Mouse (Mus musculus) layer of hippocampus, postnatal 14 days (tissue): ENCODE data around the gene Gm20547. TPM values are rescaled to one million over a fixed set of nuclear protein-coding genes. Genes with fewer than 3 reads are reported as not detected.
"Not testable (repeated sequence)": the region's sequence is repeated elsewhere in the genome, so short reads cannot be mapped to it uniquely, and the experiment has no call there.

Source experiments
- DNase-seq, 2 experiments: peaks; one replicate each; pipeline ENCODE4 v3.0.0; 2021 to 2022; ENCODE audit warnings: low spot score in 2 of 2, mixed read lengths in 1 of 2
- long read RNA-seq, 2 experiments: library from polyadenylated mRNA; stranded (forward); transcript quantifications; one replicate each; pipeline ENCODE4 v2.0.0; 2021
- total RNA-seq, 2 experiments: library from RNA; stranded (reverse); gene quantifications; 2 replicates each; pipeline ENCODE4 v1.2.3; 2021

Gene Gm20547
- not detected for total RNA-seq
- long read RNA-seq, experiment 1, result 0 reads
- long read RNA-seq, experiment 2, result 0 reads

DNA sequence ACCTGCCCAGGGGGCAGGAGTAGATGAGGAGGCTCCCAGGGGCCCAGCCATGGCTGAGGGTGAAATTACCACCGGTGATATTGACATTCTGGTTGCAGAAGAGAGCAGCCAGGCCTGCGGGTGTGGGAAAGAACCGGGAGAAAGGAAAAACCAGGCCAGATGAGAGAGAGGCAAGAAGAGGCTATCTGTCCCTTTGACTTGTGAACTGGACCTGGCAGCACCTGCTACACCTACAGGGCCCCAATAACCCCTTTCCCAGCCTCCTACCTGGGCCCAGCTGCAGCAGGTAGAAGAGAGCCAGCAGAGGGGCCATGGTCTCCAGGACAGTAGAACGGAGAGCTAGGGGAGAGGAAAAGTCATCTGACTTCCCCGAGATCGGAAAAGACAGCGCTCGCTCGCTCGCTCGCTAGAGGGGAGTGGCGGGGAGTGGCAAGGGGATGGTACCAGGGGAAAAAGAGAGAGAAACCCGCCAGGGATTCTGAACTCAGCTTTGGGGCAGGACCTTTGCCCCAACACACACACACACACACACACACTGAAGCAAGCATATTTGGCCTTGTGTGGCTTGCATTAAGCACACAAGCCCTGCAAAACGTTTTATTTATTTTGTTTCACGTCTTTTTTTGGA, at the start of gene Gm20547:
Gene Gm20547 (minus strand): TSS at position 360 of the 628 bp plus-strand sequence.
- no peak for DNase-seq

DNA sequence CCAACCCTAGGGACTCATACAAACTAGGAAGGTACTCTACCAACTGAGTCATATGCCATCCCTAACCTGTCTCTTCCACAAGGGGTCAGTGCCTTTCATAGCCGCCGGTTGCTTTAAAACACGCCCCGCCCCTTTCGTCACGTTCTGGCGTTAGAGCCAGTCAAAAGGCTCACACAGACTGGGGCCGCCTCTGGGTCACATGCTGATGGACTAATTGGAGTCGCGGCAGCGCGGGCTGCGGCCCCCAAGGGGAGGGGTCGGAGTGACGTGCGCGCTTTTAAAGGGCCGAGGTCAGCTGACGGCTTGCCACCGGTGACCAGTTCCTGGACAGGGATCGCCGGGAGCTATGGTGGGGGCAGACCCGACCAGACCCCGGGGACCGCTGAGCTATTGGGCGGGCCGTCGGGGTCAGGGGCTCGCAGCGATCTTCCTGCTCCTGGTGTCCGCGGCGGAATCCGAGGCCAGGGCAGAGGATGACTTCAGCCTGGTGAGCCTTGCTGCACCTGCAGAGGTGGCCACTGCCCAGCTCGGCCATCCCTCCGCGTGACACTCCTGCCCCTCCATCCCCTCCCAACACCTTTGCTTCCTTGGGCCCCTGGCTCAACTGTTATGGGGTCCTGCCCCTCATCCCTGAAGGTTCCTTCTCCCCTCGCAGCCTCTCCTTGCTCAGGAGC, 49.4 kb upstream of the Gm20547 start, which contains the start of gene Neu1:
Gene Neu1 (plus strand): TSS at position 193 of the 674 bp plus-strand sequence.
- peak; percentile 95 to 99 for DNase-seq

DNA sequence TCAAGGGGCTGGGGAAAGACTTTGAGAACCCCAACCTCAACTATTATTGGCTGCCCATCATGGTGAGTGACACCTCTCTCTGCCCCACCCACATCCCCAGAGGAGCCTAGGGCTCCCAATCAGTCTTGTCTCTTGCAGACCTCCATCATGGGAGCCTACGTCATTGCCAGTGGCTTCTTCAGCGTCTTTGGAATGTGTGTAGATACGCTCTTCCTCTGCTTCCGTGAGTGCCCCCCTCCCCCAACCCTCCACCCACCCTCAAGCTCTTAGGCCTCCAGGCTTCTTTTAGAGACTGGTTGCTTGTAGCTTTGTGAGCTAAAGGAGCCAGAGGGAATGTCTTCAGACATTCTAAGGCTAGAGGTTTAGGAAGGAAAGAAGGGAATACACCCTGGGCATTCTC, 47.0 kb upstream of the Gm20547 start:
- DNase-seq, result no peak

DNA sequence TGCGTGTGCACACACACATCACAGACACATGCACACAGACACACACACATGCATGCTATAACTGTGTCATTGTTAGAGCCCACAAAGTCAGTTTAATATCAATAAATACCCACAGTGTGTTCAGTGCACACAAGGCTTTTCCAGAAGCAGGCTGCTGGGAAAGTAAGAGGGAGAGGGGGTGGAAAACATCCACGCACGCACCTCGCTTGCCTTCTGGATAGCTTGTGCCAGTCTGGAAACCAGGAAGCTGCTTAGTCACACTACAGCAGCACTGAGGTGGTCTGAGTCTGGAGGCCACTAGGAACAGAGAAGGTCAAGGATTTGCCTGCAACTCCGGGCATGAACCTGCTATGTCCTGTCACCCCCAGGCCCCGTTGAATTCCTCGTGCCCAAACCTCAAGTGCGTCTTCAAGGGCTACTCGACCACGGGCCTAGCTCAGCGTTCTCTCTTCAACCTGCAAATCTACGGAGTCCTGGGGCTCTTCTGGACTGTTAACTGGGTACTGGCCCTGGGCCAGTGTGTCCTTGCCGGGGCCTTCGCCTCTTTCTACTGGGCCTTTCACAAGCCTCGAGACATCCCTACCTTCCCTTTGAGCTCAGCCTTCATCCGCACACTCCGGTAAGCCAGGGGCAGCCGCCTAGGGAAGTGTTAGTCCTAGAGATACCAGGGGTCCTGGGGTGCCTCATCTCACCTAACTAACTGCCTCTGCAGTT, 45.6 kb upstream of the Gm20547 start:
- DNase-seq, result no peak

DNA sequence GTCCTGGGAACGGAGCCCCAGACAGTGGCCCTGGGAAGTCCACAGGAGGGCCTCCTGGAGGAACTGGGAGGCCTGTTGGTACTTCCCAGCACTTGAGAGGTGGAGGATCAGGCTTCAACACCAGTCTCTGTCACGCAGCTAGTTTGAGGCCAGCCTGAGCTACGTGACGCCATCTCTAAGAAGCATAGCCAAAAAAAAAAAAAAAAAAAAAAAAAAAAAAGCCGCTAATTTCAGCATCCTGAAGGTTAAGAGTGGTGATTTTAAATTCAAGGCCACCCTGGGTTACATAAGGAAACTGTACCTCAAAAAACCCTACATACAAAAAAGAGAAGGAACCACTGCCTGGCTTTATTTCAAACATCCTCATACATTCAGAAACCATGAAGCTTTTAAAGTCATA, 42.4 kb upstream of the Gm20547 start:
- no peak for DNase-seq

DNA sequence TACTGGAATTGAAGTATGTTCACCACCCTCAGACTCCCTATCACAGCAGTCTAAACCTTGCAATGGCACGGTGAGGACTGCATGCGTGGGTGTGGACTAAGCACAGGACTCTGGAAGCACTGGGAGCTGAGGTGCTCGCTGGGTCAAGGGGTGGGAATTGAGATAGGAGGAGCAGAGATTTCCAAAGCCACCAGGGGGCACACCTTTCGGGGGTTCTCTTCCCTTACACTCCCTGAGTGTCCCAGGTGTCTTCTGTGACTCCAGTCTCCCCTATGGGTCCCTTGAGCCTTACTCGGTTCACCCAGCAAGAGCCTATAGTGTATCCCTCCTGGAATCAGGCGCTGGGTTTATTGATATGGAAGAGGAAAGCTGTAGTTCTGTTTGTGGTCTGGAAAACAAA, 41.1 kb upstream of the Gm20547 start:
- no peak for DNase-seq

DNA sequence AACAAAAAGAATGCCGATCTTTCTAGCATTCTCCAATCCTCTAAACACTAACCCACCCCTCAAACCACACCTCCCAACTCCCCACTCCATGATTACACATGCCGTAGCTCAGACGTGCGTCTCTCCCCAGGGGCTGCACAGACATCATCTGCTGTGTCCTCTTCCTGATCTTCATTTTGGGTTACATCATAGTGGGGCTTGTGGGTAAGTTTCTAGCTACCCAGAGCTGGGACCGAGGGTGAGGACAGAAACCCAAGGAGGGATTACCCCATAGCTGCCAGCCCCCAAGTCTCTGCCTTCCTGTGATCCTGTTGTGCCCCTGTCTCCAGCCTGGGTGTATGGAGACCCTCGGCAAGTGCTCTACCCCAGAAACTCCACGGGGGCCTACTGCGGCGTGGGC, 35.3 kb upstream of the Gm20547 start:
- DNase-seq, result no peak

DNA sequence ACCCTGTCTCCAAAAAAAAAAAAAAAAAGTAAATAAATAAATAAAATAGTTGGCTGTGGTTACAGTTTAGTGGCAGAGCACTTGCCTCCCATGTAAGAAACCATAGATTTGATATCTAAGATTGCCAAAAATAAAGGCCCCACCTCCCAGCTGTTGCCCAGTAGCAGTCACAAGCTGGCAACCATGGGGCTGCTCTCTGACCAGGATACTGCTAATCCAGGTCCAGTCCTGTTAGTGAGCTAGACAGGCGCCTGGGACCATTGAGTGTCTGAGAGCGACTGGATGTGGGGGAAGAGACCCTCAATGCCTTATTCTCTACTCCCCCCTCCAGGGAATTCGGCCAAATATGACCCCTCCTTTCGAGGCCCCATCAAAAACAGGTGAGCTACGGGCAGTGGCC, 34.5 kb upstream of the Gm20547 start:
- no peak for DNase-seq

DNA sequence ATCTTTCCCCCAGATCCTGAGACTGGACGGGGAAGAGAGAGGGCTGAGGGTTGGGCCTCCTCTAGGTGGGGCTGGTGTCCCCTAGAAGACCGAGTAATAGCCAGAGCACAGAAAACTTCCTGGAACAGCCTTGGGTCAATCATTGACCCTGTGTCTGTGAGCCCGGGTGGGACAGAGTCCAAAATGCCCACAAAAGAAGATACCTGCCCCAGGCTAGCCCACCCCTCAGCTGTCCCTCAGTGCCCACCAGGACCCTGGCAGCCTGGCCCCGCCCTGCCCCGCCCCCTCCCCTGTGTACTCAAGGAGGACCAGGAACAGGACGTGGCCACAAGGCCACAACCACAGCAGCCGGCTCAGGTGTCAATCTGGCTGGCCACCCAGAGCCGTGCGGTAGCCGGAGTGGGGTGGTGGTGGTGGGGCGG, 33.6 kb upstream of the Gm20547 start:
- no peak for DNase-seq

DNA sequence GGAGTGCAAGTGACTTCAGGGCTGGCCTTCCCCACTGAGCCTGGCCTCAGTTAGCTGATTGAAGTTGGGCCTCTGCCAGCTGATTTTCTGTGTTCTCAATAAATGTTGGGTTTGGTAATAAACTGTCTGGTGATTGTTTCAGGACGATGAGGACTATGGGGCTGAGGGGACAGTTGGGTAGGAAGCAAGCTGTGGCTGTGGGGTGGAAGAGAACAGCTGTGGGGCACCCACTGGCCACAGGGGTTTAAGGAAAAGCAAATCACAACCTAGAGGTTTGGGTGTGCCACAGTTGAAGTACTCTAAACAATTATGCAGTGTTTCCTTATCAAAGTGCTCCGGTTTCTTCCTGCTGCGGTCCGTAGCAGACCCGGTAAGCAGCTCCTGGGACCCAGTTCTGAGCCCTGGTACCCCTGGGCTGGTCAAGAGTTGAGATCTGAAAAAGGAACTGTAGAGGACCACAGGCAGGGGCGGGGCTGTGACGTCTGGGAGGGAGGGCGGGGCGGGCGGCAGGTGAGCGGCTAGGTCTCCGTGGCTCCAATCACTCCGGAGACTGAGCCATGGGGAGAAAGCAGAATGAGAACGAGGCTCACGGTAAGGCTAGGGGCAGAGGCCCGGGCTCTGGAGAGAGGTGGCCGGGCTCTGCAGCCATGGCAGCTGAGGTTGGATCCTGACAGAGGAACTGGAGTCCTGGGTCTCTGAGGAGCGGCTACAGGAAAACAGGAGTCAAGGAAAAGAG, 32.3 kb upstream of the Gm20547 start, which contains the start of gene Slc44a4:
Gene Slc44a4 (plus strand): TSS at position 537 of the 736 bp plus-strand sequence.
- DNase-seq, result no peak

DNA sequence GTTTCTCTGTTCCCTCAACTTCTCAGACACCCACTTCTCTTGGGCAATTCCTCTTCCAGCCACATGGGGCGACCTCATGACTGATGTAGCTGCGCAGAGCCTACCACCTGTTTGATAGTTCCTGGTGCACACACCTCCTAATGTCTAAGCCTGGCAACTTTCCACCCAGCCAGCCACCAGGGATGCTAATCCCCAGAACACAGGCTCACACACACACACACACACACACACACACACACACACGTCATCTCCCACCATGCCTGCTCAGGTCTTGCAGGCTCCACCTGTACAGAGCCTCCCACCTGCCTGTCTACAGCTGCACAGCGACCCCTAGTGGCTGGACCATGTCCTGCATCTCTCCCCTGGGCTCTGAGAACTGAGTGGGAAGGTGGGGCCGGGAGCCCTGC, 30.1 kb upstream of the Gm20547 start:
- peak in 1 of 2 experiments; percentile 47 for DNase-seq

DNA sequence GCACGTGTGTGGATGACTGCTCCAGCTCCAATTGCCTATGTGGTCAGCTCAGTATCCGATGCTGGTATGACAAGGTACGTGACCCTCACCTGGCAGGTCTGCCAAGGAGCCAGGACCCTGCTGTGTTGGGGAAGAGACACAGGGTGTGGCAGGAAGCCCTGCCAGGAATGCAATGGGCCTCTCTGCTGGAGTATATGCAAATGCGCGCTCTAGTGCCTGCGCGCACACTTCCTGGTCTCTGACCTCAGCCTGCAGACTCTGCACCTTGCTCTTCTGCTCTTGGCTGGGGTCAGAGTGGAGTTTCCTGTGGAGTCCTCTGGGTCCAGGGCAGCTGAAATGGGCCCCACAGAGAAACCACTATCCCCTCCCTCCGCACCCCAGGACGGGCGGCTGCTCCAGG, 29.1 kb upstream of the Gm20547 start:
- no peak for DNase-seq

DNA sequence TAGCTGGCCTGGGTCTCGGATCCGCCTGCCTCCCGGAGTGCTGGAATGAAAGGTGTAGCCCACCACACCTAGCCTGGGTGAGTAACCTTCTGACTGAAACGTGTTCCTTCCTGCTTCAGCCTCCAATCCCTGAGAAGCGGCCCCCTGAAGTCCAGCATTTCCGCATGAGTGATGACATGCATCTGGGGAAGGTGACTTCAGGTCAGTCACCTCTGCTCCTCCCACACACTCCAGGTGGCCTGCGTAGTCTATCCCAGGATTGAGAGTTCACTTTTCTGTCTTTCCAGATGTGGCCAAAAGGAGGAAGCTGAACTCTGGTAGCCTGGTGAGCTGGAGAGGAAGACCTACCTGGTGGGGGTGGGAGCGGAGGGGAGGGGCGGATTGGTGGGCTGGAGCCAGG, 21.1 kb upstream of the Gm20547 start:
- DNase-seq, result no peak

DNA sequence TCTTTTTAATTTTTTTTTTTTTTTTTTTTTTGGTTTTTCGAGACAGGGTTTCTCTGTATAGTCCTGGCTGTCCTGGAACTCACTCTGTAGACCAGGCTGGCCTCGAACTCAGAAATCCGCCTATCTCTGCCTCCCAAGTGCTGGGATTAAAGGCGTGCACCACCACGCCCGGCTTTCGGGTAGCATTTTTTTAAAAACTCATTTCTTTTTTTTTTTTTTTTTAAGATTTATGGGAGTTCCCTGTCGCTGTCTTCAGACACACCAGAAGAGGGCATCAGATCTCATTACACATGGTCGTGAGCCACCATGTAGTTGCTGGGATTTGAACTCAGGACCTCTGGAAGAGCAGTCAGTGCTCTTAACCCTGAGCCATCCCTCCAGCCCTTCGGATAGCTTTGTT, 20.1 kb upstream of the Gm20547 start:
- not testable (repeated sequence) for DNase-seq

DNA sequence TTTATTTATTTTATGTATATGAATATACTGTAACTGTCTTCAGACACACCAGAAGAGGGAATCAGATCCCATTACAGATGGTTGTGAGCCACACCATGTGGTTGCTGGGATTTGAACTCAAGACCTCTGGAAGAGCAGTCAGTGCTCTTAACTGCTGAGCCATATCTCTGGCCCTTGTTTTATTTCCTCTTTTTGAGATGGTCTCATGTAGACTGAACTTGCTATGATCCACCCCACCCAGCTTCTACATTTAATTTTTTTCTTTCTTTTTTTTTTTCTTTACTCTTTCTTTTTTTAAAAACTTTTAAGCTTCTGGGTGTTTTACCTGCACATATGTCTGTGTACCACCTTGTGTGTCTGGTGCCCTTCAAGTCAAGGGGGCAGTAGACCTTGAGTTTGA, 19.0 kb upstream of the Gm20547 start:
- DNase-seq, result not testable (repeated sequence)

DNA sequence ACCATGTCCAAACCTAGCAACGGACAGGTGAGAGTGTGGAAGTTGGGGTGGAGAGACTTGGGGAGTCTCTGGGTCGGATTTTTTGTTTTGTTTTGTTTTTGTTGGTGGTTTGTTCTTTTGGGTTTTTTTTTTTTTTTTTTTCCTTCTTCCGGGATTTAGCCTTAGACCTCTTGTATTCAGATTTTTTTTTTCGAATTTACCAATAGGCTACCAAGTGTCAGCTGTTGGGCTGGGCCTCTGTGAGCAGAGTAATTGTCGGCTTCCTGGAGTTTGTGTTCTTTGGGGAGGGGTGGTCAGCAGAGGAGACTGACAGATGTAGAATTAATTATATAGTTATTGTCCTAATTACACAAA, 18.0 kb upstream of the Gm20547 start:
- no peak for DNase-seq

DNA sequence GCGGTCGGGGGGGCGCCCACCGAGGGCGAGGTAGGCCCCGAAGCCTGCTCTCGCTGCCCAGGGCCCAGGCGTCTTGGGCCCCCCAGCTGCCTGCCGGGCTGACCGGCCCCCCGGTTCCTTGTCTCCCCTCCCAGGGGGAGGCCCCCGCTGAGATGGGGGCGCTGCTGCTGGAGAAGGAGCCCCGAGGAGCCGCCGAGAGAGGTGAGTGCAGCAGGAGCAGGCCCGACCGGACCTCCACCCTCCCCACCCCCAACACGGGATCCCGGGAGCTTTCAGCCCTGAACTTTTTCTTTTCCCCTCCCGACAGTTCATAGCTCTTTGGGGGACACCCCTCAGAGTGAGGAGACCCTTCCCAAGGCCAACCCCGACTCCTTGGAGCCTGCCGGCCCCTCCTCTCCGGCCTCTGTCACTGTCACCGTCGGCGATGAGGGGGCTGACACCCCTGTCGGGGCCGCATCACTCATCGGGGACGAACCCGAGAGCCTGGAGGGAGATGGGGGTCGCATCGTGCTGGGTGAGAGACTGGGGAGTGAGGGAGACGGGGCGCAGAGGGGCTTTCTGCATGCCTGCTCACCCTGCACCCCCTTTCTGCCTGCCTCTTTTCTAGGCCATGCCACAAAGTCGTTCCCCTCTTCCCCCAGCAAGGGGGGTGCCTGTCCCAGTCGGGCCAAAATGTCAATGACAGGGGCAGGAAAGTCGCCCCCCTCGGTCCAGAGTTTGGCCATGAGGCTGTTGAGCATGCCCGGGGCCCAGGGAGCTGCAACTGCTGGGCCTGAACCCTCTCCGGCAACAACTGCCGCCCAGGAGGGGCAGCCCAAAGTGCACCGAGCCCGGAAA, 17.4 kb upstream of the Gm20547 start:
- peak in 1 of 2 experiments; percentile 34 for DNase-seq

DNA sequence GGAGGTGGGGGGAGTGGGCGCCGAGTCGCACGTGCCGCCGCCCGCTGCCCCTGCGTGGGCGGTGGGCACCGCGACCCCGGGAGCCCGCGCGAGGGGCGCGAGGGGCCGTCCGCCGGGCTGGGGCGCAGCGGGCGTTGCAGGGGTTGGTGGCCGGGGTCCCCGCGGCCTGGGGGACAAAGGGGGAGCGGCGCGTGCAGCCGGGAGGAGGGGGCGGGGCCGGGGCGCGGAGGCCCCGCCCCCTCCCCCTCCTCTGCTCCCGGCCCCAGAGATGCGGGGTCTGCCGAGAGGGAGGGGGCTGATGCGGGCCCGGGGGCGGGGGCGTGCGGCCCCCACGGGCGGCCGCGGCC, 16.8 kb upstream of the Gm20547 start:
- no peak for DNase-seq

DNA sequence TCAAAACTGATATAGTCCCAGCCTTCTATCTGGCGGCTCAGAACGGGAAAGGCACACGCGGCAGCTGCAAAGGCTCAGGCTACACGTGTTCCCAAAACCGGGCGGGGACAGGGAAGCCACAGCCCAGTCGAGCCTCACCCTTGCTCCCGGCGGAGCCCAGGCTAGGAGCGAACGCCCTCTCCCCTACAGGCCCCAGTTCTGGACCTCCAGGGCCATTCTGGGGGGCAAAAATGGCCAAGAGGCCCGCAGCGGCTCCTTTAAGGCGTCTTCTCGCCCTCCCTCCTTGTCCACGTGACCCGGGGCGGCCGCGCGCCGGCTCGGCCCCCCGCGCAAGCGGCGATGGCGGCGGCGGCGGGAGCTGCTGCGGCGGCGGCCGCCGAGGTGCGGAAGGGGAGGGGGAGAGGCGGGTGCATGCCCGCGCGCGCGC, 16.3 kb upstream of the Gm20547 start, which contains the start of the genes C2 and Ehmt2:
Gene C2 (minus strand): TSS at position 106 of the 427 bp plus-strand sequence.
Gene Ehmt2 (plus strand): TSS at position 310 of the 427 bp plus-strand sequence.
- peak; percentile 73 to 84 for DNase-seq

DNA sequence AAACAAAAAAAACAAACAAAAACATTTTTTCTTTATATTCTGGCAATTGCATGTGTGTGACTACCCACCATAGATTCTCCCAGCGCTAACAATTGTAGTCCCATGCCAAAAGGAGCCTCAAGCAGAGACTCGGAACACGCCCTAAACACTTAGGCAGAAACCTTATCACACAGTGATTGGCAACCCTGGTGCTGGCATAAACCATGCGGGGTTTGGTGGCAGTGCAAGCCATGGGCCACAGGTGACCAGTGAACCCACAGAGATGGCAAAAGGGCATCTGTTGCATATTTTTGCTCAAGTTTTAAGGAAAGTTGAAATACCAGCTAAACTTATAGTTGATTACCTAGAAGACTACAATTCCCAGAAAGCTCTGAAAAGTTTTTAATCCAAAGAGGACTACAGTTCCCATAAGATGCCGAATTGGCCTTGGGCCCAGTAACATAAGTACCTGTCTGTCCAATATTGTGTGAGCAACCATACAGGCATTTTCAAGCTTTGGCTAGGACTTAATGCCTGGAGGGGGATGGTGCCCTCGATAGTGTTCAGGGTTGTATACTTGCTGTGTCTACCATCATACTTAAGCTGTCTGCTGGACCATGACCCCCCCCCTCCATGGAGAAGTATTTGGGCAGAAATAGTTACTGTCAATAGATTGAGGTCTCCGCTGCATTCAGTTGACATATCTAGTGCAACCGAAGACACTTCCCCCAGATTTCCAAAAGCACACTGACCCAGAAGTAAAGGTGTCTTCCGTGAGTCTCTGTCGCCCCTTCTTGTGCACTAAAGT, 15.7 kb upstream of the Gm20547 start:
- DNase-seq, result peak in 1 of 2 experiments; percentile 17
